Mouse (Mus musculus) kidney, postnatal 25 days (tissue): Measurements from ENCODE around the gene Pknox2.

ENCODE experiments used
- DNase-seq, 2 experiments: peaks; one replicate each; pipeline ENCODE4 v3.0.0; 2021; ENCODE audit warnings: mixed read lengths in 2 of 2

The Pknox2 gene

GRCm38 (mm10) chr9:36873796-36874195, 273.4 kb downstream of the Pknox2 start:
- no peak for DNase-seq

GRCm38 (mm10) chr9:36870263-36870662, 276.9 kb downstream of the Pknox2 start:
- no peak for DNase-seq

GRCm38 (mm10) chr9:36868662-36869061, 278.5 kb downstream of the Pknox2 start:
- DNase-seq = no peak

DNA sequence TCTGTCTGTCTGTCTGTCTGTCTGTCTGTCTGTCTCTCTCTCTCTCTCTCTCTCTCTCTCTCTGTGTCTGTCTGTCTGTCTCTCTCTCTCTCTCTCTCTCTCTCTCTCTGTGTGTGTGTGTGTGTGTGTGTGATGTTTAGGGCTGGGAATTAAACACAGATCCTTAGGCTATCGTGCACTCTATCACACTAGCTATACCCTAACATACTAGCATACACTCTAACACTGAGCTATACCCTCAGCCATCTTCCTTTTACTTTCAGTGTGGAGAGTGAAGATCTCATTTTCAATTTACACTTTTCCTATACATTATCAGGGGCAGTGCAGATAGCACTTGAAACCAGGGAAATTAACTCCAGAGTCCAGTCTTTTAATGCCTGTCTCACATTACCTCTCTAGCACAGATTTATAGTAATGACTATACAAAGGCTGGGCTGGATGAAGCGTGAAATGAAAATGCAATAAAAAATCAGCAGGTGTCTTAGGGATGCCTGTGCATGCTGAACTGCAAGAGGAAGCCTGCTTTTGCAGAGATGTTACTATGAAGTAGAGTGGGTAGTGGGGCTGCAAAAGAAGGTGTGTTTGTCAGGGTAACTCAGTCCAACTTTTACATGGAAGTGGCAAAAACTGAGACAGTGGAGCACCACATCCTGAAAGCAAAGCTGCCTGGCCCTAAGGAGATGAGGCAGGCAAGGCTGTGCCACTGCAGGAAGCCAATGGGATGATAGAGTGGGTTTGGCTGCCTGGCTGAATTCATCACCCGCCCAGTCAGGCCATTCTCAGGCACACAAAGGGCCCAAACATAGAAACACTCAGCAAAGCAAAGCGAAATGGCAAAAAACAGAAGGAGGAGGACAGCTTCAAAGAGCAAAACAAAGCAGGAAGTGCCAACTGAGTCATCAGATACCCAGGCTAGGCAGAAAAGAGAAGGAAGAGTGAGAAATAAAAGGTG, 282.1 kb downstream of the Pknox2 start:
- DNase-seq = no peak

DNA sequence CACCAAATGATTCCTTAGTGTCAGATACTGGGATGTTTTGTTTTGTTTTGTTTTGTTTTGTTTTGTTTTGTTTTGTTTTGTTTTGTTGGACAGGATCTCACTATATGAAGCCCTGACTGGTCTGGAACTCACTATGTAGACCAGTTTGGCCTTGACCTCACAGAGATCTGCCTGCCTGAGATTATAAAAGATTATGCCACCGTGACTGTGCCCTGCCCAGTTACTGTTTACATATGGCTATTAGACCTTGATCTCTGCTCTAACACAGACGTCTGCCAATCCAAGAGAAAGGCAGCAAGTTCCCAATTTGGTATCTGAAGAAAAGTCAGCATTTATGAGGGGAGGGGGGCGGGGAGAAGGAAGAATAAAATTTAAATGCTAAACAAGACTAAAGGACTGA, 283.5 kb downstream of the Pknox2 start:
- DNase-seq = no peak

DNA sequence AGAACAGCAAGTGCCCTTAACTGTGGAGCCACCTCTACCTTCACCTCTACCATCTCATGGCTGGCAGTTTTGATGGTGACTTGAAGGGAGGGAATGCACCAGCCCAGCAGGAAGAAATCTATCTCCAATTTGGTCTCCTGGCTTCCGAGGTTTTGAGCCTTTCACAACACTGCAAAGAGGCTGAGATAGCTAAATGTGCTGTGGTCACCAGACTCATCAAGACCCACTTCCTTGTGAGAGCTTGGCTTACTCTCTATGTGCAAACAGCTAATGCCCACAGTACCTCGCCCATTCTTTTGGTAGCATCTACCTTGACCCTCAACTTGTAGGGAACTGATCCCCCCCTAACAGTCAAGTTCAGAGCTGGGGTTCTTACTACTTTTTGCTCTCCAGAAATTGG, 284.6 kb downstream of the Pknox2 start:
- no peak for DNase-seq

DNA sequence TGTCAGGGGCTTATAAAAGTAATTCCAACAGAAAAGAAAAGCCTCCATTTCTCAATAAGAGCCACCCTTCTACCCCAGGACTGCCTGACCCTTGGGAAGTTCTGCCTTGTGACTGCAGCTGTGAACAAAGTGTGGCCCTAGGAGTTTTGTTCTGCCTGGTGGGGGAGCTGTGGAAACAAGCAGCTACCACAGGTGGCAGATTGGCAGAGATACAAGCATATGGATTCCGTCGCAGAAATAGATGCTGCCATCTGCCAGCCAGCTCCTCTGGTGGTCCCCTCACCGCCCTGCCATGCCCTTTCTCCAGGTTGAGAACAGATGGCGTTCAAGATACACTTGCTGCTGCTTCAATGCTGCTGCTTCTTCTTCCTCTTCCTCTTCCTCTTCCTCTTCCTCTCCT, 288.5 kb downstream of the Pknox2 start:
- DNase-seq = no peak

DNA sequence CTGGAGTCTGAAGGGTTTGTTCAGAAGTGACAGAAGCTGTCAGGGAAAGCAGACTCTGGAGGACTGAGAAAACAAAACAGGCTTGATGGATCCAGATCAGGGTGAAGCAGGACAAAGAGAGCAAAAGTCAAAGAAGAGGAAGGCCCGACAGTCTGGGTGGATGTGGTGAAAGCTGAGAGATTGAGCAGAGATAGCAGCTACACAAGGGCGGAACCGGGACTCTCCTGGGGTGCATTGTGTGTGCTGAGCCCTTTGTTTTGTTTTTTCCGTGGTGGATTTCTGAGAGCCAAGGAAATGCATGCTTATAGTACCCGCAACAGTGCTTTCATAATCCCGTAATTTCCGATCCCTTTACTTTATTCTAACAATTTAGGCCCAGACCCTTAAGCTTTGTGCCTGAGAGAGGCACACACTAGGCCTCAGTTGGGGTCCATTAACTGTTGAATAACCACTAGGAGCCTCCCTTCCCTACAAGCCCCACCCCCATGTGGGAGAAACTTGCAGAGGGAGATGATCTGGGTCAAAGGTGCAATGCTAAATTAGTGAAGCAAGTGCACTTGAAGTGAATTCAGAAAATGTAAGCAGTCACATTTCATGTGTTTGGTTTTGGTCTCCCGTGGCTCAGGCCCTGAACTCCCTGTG, 289.6 kb downstream of the Pknox2 start:
- DNase-seq = no peak

DNA sequence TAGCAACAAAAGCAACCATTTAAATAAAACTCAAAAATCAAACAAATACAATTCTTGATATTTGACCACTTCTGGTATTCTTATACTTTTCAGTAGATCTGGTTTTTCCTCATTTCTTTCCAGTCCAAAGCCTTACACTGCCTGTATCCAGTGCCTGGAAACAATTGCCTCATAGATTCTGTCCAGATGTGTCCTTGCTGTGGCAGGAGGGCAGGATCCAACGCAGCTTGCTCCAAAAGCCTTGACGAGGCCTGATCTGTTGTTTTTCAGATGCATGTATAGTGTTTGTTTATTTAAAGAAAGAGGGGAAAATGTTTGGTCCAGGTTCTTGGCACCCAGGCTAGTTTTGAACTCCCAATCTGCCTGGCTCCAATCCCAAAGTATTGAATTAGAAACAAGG, 290.9 kb downstream of the Pknox2 start:
- DNase-seq = no peak

- no peak for DNase-seq
Observed at GRCm38 (mm10) chr9:36852175-36852574, 295.0 kb downstream of the Pknox2 start.

- DNase-seq = no peak
Observed at GRCm38 (mm10) chr9:36850091-36850490, 297.1 kb downstream of the Pknox2 start.

- DNase-seq = no peak
Observed at GRCm38 (mm10) chr9:36848661-36849060, 298.5 kb downstream of the Pknox2 start.

GRCm38 (mm10) chr9:36846346-36846745, 300.9 kb downstream of the Pknox2 start:
- DNase-seq = no peak
